Mouse (Mus musculus): Measurements from ENCODE around the gene Guca1a. TPM values are rescaled to one million over a fixed set of nuclear protein-coding genes. Genes with fewer than 3 reads are reported as not detected.

The Guca1a gene
- total and polyA plus RNA-seq, 3 experiments, result 2.1 to 5.2 (median 3.2) TPM

DNA sequence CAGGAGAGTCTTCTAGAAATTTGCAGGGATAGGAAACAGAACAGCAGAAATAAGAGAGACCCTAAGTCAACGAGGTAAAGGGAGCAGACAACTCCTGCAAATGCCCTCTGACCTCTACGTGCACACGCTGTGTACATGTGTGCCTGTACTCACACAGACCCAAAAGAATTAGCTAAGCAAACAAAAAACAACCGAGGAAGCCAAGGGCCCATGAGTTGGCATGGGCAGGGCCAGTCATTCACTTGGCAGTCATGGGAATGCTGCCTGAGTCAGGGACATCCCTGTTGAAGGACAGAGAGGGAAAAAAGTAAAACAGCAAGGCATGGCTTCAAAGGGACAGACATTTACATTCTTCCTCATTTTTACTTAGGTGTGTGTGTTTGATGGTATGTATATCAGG is 17.1 kb downstream of the Guca1a start:
- H3K9me3 ChIP-seq (replicated peaks; ENCODE audit: low read length), result peaks cover 9% of the 10 kb centered on the region
- H3K4me2 ChIP-seq (ENCODE audit: insufficient read depth, low read depth, poor library complexity, severe bottlenecking), result no peak overlapping the region
- no peaks in the 10 kb centered on the region for H3K79me2 ChIP-seq (replicated peaks; ENCODE audit: control insufficient read depth, extremely low read depth, insufficient read depth, poor library complexity, severe bottlenecking)
- H3K27me3 ChIP-seq (replicated peaks), result no peaks in the 10 kb centered on the region
- no peak overlapping the region for H3K4me3 ChIP-seq (replicated peaks in 1 of 3; ENCODE audit: low read depth in 2 of 3, low read length in 2 of 3, poor library complexity in 1 of 3)
- dilution Hi-C loops (cut with MboI; ENCODE audit: extremely low pct_ligation_motif_present, extremely low pct_unique_long_range_greater_than_20kb, low sequenced_read_pairs), result no loop called here
- H3K9ac ChIP-seq (ENCODE audit: insufficient read depth, low read depth), result no peak overlapping the region
- TF ChIP-seq USF2 (conservative IDR thresholded peaks at IDR 0.05; ENCODE audit: low read depth, low read length), result no peak
- TF ChIP-seq NRF1 (IDR thresholded peaks at IDR 0.05; ENCODE audit: low read depth, low read length), result no peak
- TF ChIP-seq HCFC1 (IDR thresholded peaks at IDR 0.05; ENCODE audit: low read depth, low read length), result no peak
- no peak for TF ChIP-seq IRF4 (IDR thresholded peaks at IDR 0.05; ENCODE audit: low read depth, low read length)
- no peak for TF ChIP-seq BHLHE40 (IDR thresholded peaks at IDR 0.05; ENCODE audit: low read depth, low read length)
- no peak for TF ChIP-seq MAX (IDR thresholded peaks at IDR 0.05; ENCODE audit: low read length)
- TF ChIP-seq GABPA (IDR thresholded peaks at IDR 0.05; ENCODE audit: insufficient replicate concordance, low read depth, low read length), result no peak
- TF ChIP-seq JUN (IDR thresholded peaks at IDR 0.05; ENCODE audit: insufficient read depth, low read depth, low read length), result no peak
- TF ChIP-seq USF1 (IDR thresholded peaks at IDR 0.05; ENCODE audit: low read depth, low read length), result no peak
- TF ChIP-seq PAX5 (IDR thresholded peaks at IDR 0.05; ENCODE audit: low read length), result no peak
- no peak for TF ChIP-seq ZKSCAN1 (IDR thresholded peaks at IDR 0.05; ENCODE audit: borderline replicate concordance, low read depth, low read length)
- TF ChIP-seq KAT2A (IDR thresholded peaks at IDR 0.05; ENCODE audit: insufficient replicate concordance, low read length), result no peak
- TF ChIP-seq ETS1 (conservative IDR thresholded peaks at IDR 0.05; ENCODE audit: low read depth, low read length), result no peak
- TF ChIP-seq MAZ (IDR thresholded peaks at IDR 0.05; ENCODE audit: low read depth, low read length), result no peak
- TF ChIP-seq SIN3A (IDR thresholded peaks at IDR 0.05; ENCODE audit: low read length), result no peak
- no peaks in the 10 kb centered on the region for H3K4me1 ChIP-seq (ENCODE audit: control insufficient read depth in 1 of 2, insufficient read depth in 2 of 2)
- peaks cover 31 to 67% of the 10 kb centered on the region in 2 experiments for H3K36me3 ChIP-seq (replicated peaks in 1 of 2; ENCODE audit: control insufficient read depth in 1 of 2, insufficient read depth in 1 of 2, low read length in 1 of 2)
- DNase-seq (ENCODE audit: extremely low read depth), result no peak
- in situ Hi-C loops (cut with MboI; ENCODE audit: low pct_ligation_motif_present, low pct_unique_long_range_greater_than_20kb, low sequenced_read_pairs), result loop anchor here (25.0 kb wide), 1 partner anchor 229 kb away; the partner anchor contains the start of genes Bysl, Gm20517 and Med20
- no peak overlapping the region for H3K27ac ChIP-seq (ENCODE audit: insufficient read depth, low read depth)

DNA sequence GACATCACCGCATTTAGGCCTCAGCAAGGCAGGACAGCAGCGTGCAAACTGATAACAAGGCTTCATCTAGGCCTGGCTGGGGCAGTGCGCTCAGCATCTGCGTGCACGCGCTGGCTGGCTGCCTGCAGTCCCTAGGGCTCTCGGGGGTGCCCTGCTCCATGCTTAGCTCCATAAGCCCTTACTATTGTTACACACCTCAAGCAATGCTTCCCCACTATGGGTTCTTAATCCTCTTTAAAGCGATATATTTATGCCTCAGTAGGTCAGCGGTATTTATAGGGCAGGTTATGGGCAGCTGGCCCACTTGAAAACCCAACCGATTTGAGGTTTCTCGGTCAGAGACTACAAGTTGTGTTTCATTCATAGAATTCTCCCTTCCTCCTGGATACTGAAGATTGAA is 18.5 kb downstream of the Guca1a start:
- Histone ChIP-seq H3K4me3 (replicated peaks in 1 of 3; ENCODE audit: low read depth in 2 of 3, low read length in 2 of 3, poor library complexity in 1 of 3) (no peak overlapping the region), H3K9me3 (replicated peaks; ENCODE audit: low read length) (peaks cover 9% of the 10 kb centered on the region), H3K9ac (ENCODE audit: insufficient read depth, low read depth) (no peak overlapping the region), H3K79me2 (replicated peaks; ENCODE audit: control insufficient read depth, extremely low read depth, insufficient read depth, poor library complexity, severe bottlenecking) (no peaks in the 10 kb centered on the region), H3K27ac (ENCODE audit: insufficient read depth, low read depth) (no peak overlapping the region), H3K4me1 (ENCODE audit: control insufficient read depth in 1 of 2, insufficient read depth in 2 of 2) (no peaks in the 10 kb centered on the region), H3K36me3 (replicated peaks in 1 of 2; ENCODE audit: control insufficient read depth in 1 of 2, insufficient read depth in 1 of 2, low read length in 1 of 2) (peaks cover 43 to 81% of the 10 kb centered on the region in 2 experiments), H3K27me3 (replicated peaks) (no peaks in the 10 kb centered on the region), H3K4me2 (ENCODE audit: insufficient read depth, low read depth, poor library complexity, severe bottlenecking) (no peak overlapping the region)
- TF ChIP-seq CHD2 (IDR thresholded peaks at IDR 0.05; ENCODE audit: low read length), result no peak
- no peak for TF ChIP-seq TBP (conservative IDR thresholded peaks at IDR 0.05; ENCODE audit: low read depth, low read length)
- no peak for TF ChIP-seq HCFC1 (IDR thresholded peaks at IDR 0.05; ENCODE audit: low read depth, low read length)
- TF ChIP-seq ZC3H11A (IDR thresholded peaks at IDR 0.05; ENCODE audit: low read depth, low read length), result no peak
- TF ChIP-seq CHD1 (IDR thresholded peaks at IDR 0.05; ENCODE audit: low read depth, low read length), result no peak
- no peak for TF ChIP-seq TCF12 (IDR thresholded peaks at IDR 0.05; ENCODE audit: low read depth, low read length)
- TF ChIP-seq ZNF384 (IDR thresholded peaks at IDR 0.05; ENCODE audit: low read depth, low read length), result no peak
- TF ChIP-seq KAT2A (IDR thresholded peaks at IDR 0.05; ENCODE audit: insufficient replicate concordance, low read length), result no peak
- no peak for TF ChIP-seq RCOR1 (conservative IDR thresholded peaks at IDR 0.05; ENCODE audit: low read depth, low read length)
- no peak for TF ChIP-seq ZKSCAN1 (IDR thresholded peaks at IDR 0.05; ENCODE audit: borderline replicate concordance, low read depth, low read length)
- TF ChIP-seq USF1 (IDR thresholded peaks at IDR 0.05; ENCODE audit: low read depth, low read length), result no peak
- no peak for TF ChIP-seq SMC3 (IDR thresholded peaks at IDR 0.05; ENCODE audit: low read depth, low read length)
- TF ChIP-seq PAX5 (IDR thresholded peaks at IDR 0.05; ENCODE audit: low read length), result no peak
- TF ChIP-seq MYC (IDR thresholded peaks at IDR 0.05; ENCODE audit: low read depth, low read length), result no peak
- no peak for TF ChIP-seq BHLHE40 (IDR thresholded peaks at IDR 0.05; ENCODE audit: low read depth, low read length)
- no peak for DNase-seq (ENCODE audit: extremely low read depth)
- in situ Hi-C loops (cut with MboI; ENCODE audit: low pct_ligation_motif_present, low pct_unique_long_range_greater_than_20kb, low sequenced_read_pairs), result loop anchor here (25.0 kb wide), 1 partner anchor 230 kb away; the partner anchor contains the start of genes Bysl, Gm20517 and Med20
- dilution Hi-C loops (cut with MboI; ENCODE audit: extremely low pct_ligation_motif_present, extremely low pct_unique_long_range_greater_than_20kb, low sequenced_read_pairs), result no loop called here
